Mouse (Mus musculus): ENCODE measurements around the gene Rdh5.

DNA sequence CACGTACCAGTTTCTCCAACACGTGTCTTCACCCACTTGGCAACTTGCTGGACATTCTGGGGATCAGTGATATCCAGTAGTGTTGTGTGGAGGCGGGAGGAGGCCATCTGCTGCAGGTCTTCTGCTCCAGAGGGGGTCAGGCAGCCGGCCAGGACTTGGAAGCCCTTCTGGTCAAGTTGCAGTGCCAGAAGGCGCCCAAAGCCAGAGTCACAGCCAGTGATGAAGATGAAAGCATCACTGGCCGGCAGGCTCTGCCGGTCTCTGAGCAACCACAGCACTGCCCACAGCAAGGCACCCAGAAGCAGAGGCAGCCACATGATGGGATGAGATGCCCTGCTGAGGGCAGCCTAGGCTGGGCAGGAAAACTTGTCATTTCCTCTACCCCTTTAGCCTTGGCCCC is 4.4 kb downstream of the Rdh5 start:
- no peak for TF ChIP-seq CTCF (IDR thresholded peaks at IDR 0.05; ENCODE audit: low read depth)
- no peak for TF ChIP-seq EP300 (IDR thresholded peaks at IDR 0.05; ENCODE audit: low read depth)

Measured in heart, postnatal 0 days (tissue).